Mouse (Mus musculus) lung, postnatal 0 days (tissue): Measurements from ENCODE around the gene Dph3.

Experiments used
- CTCF ChIP-seq: IDR thresholded peaks from 2 replicates; pipeline ENCODE4 v1.5.1; 2016; ENCODE audit warnings: antibody characterized with exemption, mild to moderate bottlenecking
- EP300 ChIP-seq: IDR thresholded peaks from 2 replicates; pipeline ENCODE4 v1.6.1; 2016; ENCODE audit warnings: antibody characterized with exemption, mild to moderate bottlenecking, control low read depth

- TF ChIP-seq CTCF = no peak
- TF ChIP-seq EP300 = no peak
Measured at GRCm38 (mm10) chr14:32073901-32074300, 11.6 kb downstream of the Dph3 start.
